Mouse (Mus musculus) embryonic fibroblast, embryonic 13.5 days (primary cell): Measurements from ENCODE around the gene Hlcs. TPM values are rescaled to one million over a fixed set of nuclear protein-coding genes. Genes with fewer than 3 reads are reported as not detected.

Source experiments
- H3K27ac ChIP-seq: 2 replicates; pipeline ENCODE4 v1.5.1; 2012; ENCODE audit warnings: low read length, control low read depth, inconsistent platforms; ENCODE audit not compliant: insufficient read depth
- H3K4me1 ChIP-seq: 2 replicates; pipeline ENCODE4 v1.6.1; 2011; ENCODE audit warnings: low read length; ENCODE audit not compliant: control insufficient read depth, insufficient read depth
- H3K4me3 ChIP-seq: 2 replicates; pipeline ENCODE4 v1.5.1; 2011; ENCODE audit warnings: mild to moderate bottlenecking, control low read depth, low read length; ENCODE audit not compliant: insufficient read depth
- CTCF ChIP-seq: IDR thresholded peaks from 2 replicates; pipeline ENCODE4 v1.5.1; 2011; ENCODE audit warnings: mild to moderate bottlenecking, control low read depth, low read length, moderate library complexity, borderline replicate concordance; ENCODE audit not compliant: insufficient read depth
- POLR2A ChIP-seq: IDR thresholded peaks from 2 replicates; pipeline ENCODE4 v1.6.1; 2011; ENCODE audit warnings: low read depth, mild to moderate bottlenecking, control low read depth, low read length, moderate library complexity
- polyA plus RNA-seq: library from polyadenylated mRNA; stranded (reverse); fragments of >200 nt; gene quantifications from 2 replicates; pipeline ENCODE4 v1.2.4, GENCODE M21; 2011; ENCODE audit warnings: low read depth; ENCODE audit not compliant: missing spikeins, insufficient read length

The Hlcs gene
- polyA plus RNA-seq, 1 experiment, result 7.0 TPM

- TF ChIP-seq POLR2A (no peak), CTCF (no peak)
- H3K4me3 ChIP-seq, result no peak overlapping the region
- no peaks in the 10 kb centered on the region for H3K4me1 ChIP-seq
- H3K27ac ChIP-seq, result no peak overlapping the region
Measured at GRCm38 (mm10) chr16:94114693-94115092, 198.7 kb downstream of the Hlcs start.

- no peak overlapping the region for H3K27ac ChIP-seq
- no peaks in the 10 kb centered on the region for H3K4me1 ChIP-seq
- H3K4me3 ChIP-seq, result no peak overlapping the region
- TF ChIP-seq CTCF (no peak), POLR2A (no peak)
Measured at GRCm38 (mm10) chr16:94113160-94113559, 200.2 kb downstream of the Hlcs start.

DNA sequence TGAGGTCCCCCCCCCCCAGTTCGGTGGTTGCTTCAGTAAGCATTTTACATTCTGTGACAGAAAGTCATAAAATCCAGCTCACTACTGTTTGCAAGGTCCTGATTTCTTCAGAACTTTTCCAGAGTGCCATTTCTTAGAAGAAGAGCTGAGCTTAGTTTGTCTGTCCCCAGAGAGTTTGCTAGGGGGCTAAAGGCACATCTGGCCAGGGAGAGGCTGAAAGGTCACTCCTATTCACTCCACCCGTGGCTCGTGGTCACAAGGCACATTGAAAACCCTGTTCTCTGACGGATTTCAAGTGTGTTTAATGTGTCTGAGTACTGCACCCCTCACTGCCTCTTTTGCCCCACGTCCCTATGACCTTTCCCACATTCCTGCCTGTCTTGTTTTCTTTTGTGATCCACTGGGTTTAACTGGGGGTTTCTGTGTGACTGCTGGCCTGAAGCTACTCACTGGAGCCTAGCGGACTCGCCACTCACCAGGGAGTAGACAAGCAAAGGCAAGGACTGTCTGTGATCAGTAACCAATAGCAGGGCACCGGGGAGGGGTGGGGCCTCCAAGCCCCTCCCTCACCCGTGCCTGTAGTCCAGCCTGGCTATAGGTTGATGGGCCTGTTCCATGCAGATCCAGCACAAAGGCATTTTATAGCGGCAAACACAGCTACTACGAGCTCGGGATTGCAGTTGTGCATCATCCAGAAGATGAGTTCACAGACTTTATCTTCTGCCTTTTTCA is 215.5 kb downstream of the Hlcs start:
- H3K27ac ChIP-seq, result no peak overlapping the region
- no peak overlapping the region for H3K4me3 ChIP-seq
- TF ChIP-seq POLR2A (no peak), CTCF (no peak)
- peaks cover 2% of the 10 kb centered on the region; the same call in 1 of the 2 replicates for H3K4me1 ChIP-seq

DNA sequence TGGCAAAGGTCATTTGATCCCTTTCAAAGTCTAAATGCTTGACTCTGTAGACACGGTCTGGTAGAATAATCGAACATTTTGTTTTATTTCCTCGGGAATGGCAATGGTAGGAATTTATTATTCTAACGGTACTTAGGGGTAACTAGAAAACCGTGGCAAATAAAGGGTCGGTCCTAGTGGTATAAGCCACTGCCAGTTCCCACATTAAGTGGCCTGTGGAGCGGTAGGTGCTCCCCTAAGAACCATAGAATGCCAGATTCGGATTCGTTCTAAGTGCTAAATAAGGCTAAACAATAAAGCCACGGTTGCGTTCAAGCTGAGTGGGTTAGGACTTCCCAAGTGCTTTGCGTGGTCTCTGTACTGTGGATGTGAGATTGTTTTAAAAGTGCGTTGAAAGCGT is 216.9 kb downstream of the Hlcs start:
- H3K4me1 ChIP-seq, result peaks cover 2% of the 10 kb centered on the region; the same call in 1 of the 2 replicates
- H3K4me3 ChIP-seq, result no peak overlapping the region
- no peak overlapping the region for H3K27ac ChIP-seq
- TF ChIP-seq CTCF (no peak), POLR2A (no peak)

- H3K4me1 ChIP-seq, result no peaks in the 10 kb centered on the region
- H3K27ac ChIP-seq, result no peak overlapping the region
- TF ChIP-seq POLR2A (no peak), CTCF (no peak)
- no peak overlapping the region for H3K4me3 ChIP-seq
Measured at GRCm38 (mm10) chr16:94095109-94095822, 218.1 kb downstream of the Hlcs start.

- H3K27ac ChIP-seq, result no peak overlapping the region
- TF ChIP-seq CTCF (no peak), POLR2A (no peak)
- H3K4me1 ChIP-seq, result no peaks in the 10 kb centered on the region
- H3K4me3 ChIP-seq, result no peak overlapping the region; the same call in 1 of the 2 replicates
Measured at GRCm38 (mm10) chr16:94094251-94095108, 218.9 kb downstream of the Hlcs start.

DNA sequence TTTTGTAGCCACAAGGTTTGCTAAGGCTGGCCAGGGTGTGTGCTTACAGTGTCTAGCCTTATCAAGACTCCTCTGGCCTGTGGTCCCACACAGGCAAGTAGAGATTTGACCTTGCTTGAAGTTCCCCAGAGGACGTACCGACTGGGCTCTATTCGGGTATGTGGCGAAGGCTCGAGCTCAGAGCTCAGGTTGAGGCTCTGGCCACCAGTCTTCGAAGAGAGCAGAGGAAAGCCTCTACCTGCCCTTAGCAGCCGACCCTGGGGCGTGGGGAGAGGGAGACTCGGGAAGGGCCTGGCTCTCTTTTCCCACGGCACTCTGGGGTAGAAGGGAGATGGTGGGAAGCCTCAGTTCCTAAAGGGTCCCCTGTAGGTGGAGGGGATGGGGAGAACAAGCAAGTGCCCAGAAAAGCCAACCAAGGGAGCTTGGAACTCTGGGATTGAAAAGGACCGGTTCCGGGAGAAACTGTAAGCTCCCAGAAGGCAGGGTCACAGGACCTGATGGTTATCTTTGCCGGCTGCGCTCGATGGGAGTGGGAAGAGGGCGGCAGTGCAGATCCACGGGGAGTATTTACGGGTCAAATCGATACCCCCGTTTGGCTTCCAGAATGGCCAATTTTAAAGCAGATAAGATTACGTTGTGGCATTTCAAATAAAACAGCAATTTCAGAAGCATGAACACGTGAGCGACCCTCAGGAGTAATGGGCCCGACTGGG is 220.1 kb downstream of the Hlcs start:
- no peak overlapping the region for H3K27ac ChIP-seq
- H3K4me3 ChIP-seq, result no peak overlapping the region
- no peak for TF ChIP-seq POLR2A
- TF ChIP-seq CTCF, result no peak
- no peaks in the 10 kb centered on the region for H3K4me1 ChIP-seq

GRCm38 (mm10) chr16:94092511-94093150 is 220.7 kb downstream of the Hlcs start:
- Histone ChIP-seq H3K4me1 (no peaks in the 10 kb centered on the region), H3K4me3 (no peak overlapping the region), H3K27ac (no peak overlapping the region)
- TF ChIP-seq CTCF (no peak), POLR2A (no peak)
